Mouse (Mus musculus): Measurements from ENCODE around the gene Fbxl12.
A peak's percentile ranks its signal among the peaks of the same experiment; 100 is the strongest.
"Not testable (repeated sequence)": the region's sequence is repeated elsewhere in the genome, so short reads cannot be mapped to it uniquely, and the experiment has no call there.

Gene Fbxl12

DNA sequence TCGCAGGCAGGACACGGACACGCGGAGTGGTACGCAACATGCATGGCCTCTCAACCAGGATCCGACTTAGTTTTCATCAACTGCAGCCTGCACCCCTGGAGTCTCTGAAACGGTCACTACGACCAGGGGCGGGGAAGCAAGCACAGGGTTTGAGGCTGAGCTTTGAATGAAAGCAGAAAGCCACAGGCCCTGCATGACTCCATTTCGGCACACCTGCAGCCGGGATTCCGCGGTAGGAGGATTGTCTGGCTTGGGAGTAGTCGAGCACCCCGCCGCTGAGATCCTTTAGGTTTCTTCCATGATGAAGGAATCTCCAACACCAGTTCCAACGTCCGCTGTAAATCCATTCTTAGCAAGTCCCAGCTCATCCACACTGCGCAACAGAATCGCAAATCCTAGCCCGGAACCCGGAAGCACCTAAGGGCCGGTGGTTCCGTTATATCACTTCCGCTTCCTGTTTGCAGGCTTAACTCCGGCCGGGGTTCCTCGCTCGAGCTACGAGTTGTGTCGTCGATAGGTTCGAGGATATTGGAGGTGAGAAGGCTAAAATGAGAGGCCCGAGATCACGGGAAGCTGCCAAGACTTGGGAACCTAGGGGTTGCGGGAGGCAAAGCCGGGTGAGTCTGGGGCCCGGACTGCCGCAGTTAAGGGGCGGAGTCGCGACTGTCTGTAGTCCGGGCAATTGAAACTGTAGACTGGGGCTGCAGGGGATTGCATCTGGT, at the start of gene Fbxl12:
TSS of gene Fbxl12 (minus strand) at position 408 of the 722 bp plus-strand sequence.
- DNase-seq (ENCODE audit: low spot score in 2 of 2): peak in 1 of 2 experiments; percentile 71

DNA sequence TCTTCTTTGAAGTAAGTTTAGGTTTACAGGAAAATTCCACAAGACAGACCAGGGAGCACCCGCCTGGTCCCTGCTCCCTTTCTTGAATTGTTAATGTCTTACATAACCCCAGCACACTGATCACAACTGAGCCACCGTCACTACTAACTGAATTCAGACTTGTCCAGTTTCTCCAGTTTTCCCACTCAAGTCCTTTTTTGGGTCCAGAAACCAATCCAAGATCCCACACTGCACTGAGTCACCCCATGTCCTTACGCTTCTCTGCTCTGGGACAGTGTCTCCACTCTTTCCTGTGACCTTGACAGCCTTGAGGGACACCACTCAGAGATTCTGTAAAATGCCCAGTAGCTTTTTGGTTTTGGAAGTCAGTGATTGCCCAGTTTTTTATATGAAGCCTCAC, 48.3 kb upstream of the Fbxl12 start:
- DNase-seq (ENCODE audit: low spot score in 2 of 2): no peak

DNA sequence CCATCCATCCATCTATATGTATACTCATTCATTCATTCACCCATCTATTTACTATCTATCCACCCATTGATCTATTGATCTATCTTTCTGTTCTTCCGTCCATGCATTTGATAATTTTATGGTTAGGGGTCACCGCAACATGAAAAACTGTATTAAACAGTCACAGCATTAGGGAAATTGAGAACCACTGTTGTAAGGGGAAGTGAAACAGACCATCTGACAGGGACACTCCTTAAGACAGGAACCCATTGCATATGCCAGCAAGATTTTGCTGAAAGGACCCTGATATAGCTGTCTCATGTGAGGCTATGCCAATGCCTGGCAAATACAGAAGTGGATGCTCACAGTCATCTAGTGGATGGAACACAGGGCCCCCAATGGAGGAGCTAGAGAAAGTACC, 45.9 kb upstream of the Fbxl12 start:
- DNase-seq (ENCODE audit: low spot score in 2 of 2): not testable (repeated sequence)

DNA sequence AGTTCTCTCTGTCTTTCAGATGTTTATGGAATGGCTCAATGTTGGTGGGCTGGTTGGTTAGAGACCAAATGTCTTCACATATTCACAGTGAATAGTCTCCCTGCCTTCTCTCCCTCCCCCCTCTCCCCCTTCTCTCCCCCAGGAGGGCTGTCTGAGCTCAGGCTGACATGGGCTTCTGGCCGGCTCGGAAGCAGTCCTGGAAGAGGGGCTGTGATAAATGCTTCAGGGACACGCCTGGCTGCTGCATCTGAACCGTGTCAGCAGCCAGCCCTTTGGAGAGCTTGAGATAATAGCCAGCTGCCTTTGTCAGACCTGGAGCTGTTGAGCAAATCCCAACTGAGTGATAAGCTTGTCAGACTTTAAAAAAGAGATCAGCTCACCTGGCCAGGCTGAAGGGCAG, 45.3 kb upstream of the Fbxl12 start:
- no peak for DNase-seq (ENCODE audit: low spot score in 2 of 2)

GRCm38 (mm10) chr9:20689403-20689802, 44.8 kb upstream of the Fbxl12 start:
- DNase-seq (ENCODE audit: low spot score in 2 of 2): no peak

- no peak for DNase-seq (ENCODE audit: low spot score in 2 of 2)
Measured at GRCm38 (mm10) chr9:20685081-20685861, 40.7 kb upstream of the Fbxl12 start.

- no peak for DNase-seq (ENCODE audit: low spot score in 2 of 2)
Measured at GRCm38 (mm10) chr9:20682389-20682722, 37.8 kb upstream of the Fbxl12 start.

- no peak for DNase-seq (ENCODE audit: low spot score in 2 of 2)
Measured at GRCm38 (mm10) chr9:20681546-20682388, 37.2 kb upstream of the Fbxl12 start.

DNA sequence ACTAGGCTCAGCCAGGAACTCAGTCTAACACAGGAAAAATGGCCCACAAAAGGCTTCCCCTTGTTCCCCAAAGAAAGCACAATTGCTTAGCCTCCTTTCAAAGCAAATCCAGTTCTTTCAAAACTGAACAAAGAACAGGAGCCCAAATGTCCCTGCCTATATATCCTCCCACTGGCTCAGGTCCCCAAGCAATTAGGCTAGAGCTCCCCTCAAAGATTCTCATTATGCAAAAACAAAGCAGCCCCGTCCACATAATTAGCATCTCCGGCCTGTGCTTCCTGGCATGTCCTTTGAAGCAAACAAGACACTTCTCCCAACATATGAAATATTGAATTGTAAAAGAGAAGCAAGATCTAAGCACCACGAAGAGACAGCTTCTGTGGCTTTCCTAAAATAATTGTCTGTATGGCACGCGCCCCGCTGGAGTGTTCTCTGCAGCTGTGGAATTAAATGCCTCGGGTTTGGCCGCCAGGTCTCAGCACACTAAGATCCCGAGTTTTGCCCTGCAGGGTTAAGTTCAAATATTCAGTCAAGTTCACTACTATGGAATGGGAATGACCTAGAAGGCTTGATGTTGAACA, 35.9 kb upstream of the Fbxl12 start:
- DNase-seq (ENCODE audit: low spot score in 2 of 2): no peak

DNA sequence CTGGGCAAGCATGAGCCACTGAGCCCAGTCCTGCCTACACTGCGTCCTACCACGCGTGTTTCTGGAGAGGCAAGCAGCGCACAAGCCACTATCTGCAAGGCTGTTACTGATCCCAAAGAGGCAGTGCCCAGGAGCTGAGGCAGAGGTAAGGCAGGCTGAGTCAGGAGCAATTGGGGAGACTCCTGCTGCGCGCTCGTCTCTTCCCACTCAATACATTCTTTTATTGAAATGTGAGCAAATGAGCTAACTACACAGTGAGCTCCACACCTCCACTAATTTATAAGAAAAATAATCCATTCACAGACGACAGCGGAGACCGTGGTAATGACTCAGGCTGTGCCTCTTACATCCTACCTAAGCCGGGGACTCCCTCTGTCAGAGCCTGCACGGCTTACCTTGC, 33.3 kb upstream of the Fbxl12 start:
- no peak for DNase-seq (ENCODE audit: low spot score in 2 of 2)

DNA sequence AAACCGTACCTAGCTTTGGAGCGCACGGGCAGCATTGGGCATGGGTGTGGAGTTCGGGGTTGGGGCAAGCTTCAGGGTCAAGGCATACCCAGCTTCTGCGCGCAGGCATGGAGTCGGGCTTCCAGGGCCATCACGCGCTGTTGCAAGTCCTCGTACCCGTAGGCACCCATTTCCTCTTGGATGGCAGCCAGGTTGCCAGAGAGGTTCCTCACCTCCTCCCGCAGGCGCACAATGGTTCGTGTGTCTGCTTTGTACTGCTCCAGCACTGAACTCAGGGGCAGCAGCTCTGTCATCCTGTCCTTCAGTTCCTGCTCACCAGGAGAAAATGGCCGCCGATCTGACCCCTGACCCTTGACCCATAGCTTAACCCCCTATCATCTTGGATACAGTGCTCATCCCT, 27.5 kb upstream of the Fbxl12 start:
- DNase-seq (ENCODE audit: low spot score in 2 of 2): no peak

GRCm38 (mm10) chr9:20668065-20668464, 23.5 kb upstream of the Fbxl12 start:
- DNase-seq (ENCODE audit: low spot score in 2 of 2): no peak

DNA sequence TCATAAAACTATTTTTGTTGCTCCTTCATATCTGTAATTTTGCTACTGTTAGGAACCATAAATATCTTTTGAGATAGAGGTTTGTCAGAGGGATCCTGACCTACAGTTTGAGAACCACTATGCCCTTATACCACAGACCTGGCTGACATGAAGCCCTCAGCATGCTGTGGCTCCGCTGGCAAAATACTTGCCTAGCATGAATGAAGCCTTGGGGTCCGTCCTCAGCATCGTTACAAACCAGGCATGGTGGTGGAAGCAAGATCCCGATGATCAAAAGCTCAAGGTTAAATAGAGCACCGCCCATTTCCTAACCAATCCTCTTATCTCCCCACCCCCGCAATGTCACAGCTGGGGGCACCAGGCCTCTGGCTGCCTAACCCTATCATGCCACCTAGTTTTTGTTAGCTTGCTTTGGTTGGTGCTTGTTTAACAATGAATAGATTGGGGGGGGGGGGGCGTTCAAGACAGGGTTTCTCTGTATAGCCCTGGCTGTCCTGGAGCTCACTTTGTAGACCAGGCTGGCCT, 22.0 kb upstream of the Fbxl12 start:
- no peak for DNase-seq (ENCODE audit: low spot score in 2 of 2)

DNA sequence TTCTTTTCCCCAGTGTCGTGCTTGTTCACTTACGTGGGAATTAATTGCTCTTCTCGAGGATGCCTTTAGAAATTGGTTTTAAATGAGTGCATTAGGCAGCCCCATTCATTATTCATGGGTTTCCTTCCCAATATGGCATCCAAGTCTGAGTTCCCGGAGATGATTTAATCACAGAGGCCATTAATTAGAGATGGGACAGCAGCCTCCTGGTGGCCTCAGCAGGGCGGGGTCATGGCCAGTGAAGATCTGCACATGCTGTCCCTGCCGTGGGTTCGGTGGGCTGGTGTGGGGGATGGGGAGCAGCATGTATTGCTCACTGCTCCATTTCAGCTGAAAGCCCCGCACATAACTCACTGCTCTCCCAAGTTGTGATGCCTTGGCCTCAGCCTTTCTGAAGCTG, 21.4 kb upstream of the Fbxl12 start:
- DNase-seq (ENCODE audit: low spot score in 2 of 2): no peak

GRCm38 (mm10) chr9:20664982-20665637, 20.5 kb upstream of the Fbxl12 start:
- no peak for DNase-seq (ENCODE audit: low spot score in 2 of 2)

DNA sequence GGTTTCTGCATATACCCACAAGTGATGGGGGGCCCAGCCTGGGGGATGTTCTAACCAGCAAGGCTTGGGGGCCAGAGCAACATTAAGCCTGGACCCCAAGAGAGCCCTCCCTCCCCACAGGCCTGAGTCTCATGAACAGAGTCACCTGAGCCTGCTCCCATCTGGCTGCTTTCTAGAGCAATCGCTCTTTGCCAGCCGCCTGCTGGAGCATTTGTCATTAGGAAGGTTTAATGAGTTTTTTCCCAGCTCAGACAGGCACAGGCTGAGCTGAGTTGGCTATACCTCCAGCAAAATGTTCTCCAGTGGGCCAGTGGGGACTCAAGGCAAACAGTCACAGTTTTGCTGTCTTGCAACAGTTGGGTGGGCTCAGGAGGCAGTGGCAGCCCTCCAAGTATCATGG, 19.8 kb upstream of the Fbxl12 start:
- no peak for DNase-seq (ENCODE audit: low spot score in 2 of 2)

GRCm38 (mm10) chr9:20663956-20664355, 19.4 kb upstream of the Fbxl12 start:
- DNase-seq (ENCODE audit: low spot score in 2 of 2): no peak

GRCm38 (mm10) chr9:20662874-20663273, 18.3 kb upstream of the Fbxl12 start:
- DNase-seq (ENCODE audit: low spot score in 2 of 2): no peak

DNA sequence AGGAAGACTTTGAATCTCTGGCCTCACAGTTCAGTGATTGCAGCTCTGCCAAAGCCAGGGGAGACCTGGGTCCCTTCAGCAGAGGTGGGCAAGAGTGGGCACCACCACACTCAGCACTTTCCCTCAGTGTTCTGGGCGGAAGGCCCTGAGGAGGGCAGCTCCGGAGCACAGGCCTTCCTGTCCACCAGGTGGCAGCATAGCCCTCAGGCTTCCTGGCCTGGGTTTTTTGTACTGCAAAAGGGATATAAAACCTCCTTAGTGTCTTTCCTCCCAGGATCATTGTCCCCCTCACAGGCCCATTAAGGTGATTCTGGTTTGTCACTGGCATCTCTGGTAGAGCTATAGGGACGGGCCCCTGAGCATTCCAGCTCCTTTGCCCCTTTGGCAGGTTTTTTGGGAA, 17.8 kb upstream of the Fbxl12 start:
- peak; percentile 79 to 81 for DNase-seq (ENCODE audit: low spot score in 2 of 2)

GRCm38 (mm10) chr9:20657546-20657945, 13.0 kb upstream of the Fbxl12 start:
- DNase-seq (ENCODE audit: low spot score in 2 of 2): no peak

DNA sequence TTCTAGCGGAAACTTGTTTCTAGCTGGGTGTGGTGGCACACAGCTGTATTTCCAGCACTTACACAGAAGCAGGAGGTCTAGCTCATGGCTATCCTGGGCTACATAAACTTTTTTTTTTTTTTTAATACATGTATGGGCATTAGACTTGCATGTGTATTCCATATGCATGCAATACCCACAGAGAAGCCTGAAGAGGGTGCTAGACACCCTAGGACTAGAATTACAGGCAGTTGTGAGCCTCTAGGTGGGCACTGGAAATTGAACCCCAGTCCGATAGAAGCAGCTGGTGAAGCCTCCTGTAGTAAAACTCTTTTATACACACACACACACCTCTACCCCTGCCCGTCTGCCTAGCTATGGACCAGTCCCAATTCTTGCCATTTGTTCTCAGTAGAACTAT, 9.3 kb upstream of the Fbxl12 start:
- DNase-seq (ENCODE audit: low spot score in 2 of 2): no peak
